Mouse (Mus musculus): ENCODE results near the gene Cdk10.

DNA sequence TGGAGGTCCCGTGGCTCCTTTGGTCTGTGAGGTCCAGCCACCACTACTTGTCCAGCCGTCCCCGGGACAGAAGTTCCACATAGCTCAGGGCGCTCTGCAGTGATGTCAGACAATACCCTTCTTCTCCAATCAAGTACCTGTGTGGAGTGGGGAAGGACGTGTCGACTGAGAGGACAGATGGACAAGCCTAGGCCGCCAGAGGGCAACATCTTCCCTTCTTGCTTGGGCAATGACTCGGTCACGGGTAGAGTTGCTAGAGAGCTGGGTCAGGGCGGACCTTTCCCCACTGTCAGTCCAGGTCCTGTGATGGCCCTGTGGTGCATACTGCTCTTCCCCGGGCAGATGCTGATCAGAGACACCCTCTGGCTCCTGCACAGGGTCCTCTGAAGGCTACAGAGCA lies 18.4 kb downstream of the Cdk10 start:
- TF ChIP-seq NELFE (IDR thresholded peaks at IDR 0.05; ENCODE audit: low read depth, low read length) (no peak), MAX (IDR thresholded peaks at IDR 0.05; ENCODE audit: low read length) (no peak), GABPA (IDR thresholded peaks at IDR 0.05; ENCODE audit: insufficient replicate concordance, low read depth, low read length) (no peak), MXI1 (IDR thresholded peaks at IDR 0.05; ENCODE audit: low read depth, low read length) (no peak), CTCF (conservative IDR thresholded peaks at IDR 0.05 in 1 of 2, IDR thresholded peaks at IDR 0.05 in 1 of 2; ENCODE audit: low read depth in 2 of 2, low read length in 2 of 2) (peak in 1 of 2 experiments; percentile 48; a peak in 2 of 4 replicates), ZC3H11A (IDR thresholded peaks at IDR 0.05; ENCODE audit: low read depth, low read length) (no peak), CHD2 (IDR thresholded peaks at IDR 0.05; ENCODE audit: low read length) (no peak), TCF12 (IDR thresholded peaks at IDR 0.05; ENCODE audit: low read depth, low read length) (no peak), EP300 (IDR thresholded peaks at IDR 0.05; ENCODE audit: low read length) (no peak), MAFK (IDR thresholded peaks at IDR 0.05; ENCODE audit: insufficient replicate concordance, low read length) (no peak), POLR2A (IDR thresholded peaks at IDR 0.05; ENCODE audit: low read depth, low read length) (no peak), ZMIZ1 (IDR thresholded peaks at IDR 0.05; ENCODE audit: low read depth, low read length) (no peak), BHLHE40 (IDR thresholded peaks at IDR 0.05; ENCODE audit: low read depth, low read length) (no peak), E2F4 (IDR thresholded peaks at IDR 0.05; ENCODE audit: insufficient replicate concordance, low read depth, low read length) (no peak)

Data from CH12.LX (cell line).